Mouse (Mus musculus) heart, embryonic 11.5 days (tissue): Measurements from ENCODE around the gene Jph2. TPM values are rescaled to one million over a fixed set of nuclear protein-coding genes. Genes with fewer than 3 reads are reported as not detected.

ENCODE experiments used
- ATAC-seq: fragments of 200-750 bp; cut with Nextera tagmentation; replicated peaks from 2 replicates; pipeline ENCODE4 v1.8.0; 2017; ENCODE audit warnings: moderate library complexity; ENCODE audit not compliant: insufficient number of reproducible peaks, low FRiP score, low TSS enrichment
- H3K27ac ChIP-seq: fragments of 300-500 bp; sonication (generic); 2 replicates; pipeline ENCODE4 v1.5.1; 2014; ENCODE audit warnings: mild to moderate bottlenecking, low read depth, low read length
- H3K27me3 ChIP-seq: fragments of 300-500 bp; sonication (generic); 2 replicates; pipeline ENCODE4 v1.6.1; 2014; ENCODE audit warnings: mild to moderate bottlenecking, low read length, mixed read lengths; ENCODE audit not compliant: control insufficient read depth, insufficient read depth
- H3K36me3 ChIP-seq: fragments of 300-500 bp; sonication (generic); 2 replicates; pipeline ENCODE4 v1.6.1; 2014; ENCODE audit warnings: mild to moderate bottlenecking, low read length, moderate library complexity, mixed read lengths; ENCODE audit not compliant: control insufficient read depth, insufficient read depth
- H3K4me1 ChIP-seq: fragments of 300-500 bp; sonication (generic); 2 replicates; pipeline ENCODE4 v1.6.1; 2014; ENCODE audit warnings: low read length; ENCODE audit not compliant: control insufficient read depth, insufficient read depth
- H3K4me2 ChIP-seq: fragments of 300-500 bp; sonication (generic); 2 replicates; pipeline ENCODE4 v1.6.1; 2014; ENCODE audit warnings: mild to moderate bottlenecking, moderate library complexity
- H3K4me3 ChIP-seq: fragments of 300-500 bp; sonication (generic); 2 replicates; pipeline ENCODE4 v1.5.1; 2014; ENCODE audit warnings: low read depth, low read length
- H3K9ac ChIP-seq: fragments of 300-500 bp; sonication (generic); 2 replicates; pipeline ENCODE4 v1.6.1; 2014; ENCODE audit warnings: mild to moderate bottlenecking, low read depth, low read length, moderate library complexity
- H3K9me3 ChIP-seq: fragments of 300-500 bp; sonication (generic); replicated peaks from 2 replicates; pipeline ENCODE4 v1.6.1; 2016; ENCODE audit warnings: low read length; ENCODE audit not compliant: control insufficient read depth
- WGBS: fragments of 180-500 bp; shearing (Covaris S2); extraction: QIAGEN DNeasy Blood & Tissue Kit; methylation state at CpG from one replicate; pipeline ENCODE4 v1.1.7; 2014; ENCODE audit not compliant: insufficient replicate concordance; 5-methylcytosine and 5-hydroxymethylcytosine counted together
- polyA plus RNA-seq: library from polyadenylated mRNA; unstranded; fragments of >200 nt; fragmentation: Nextera tagmentation; extraction: Ambion mirVana; gene quantifications from 2 replicates; pipeline ENCODE4 v1.2.1, GENCODE M21; 2014

The Jph2 gene
- polyA plus RNA-seq, 1 experiment from 2014 or later = 19.5 TPM

DNA sequence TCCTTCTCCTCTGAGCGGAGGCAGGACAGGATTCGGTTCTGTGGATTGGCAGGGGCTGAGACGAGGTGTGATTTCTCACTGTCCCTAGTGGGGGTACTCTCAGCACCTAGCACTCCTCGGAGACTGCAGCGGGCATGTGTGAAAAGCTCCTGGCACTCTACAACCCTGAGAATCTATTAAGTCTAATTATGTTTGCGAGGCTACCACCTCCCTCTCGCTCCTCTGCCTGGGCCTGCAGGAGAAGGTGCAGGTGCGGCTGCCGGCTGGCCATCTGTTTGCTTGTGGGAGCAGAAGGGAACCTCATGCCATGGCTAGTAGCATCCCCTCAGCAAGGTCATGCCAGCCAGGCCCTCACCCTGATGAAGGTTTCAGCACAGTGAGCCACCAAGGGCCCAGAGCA is 94.8 kb downstream of the Jph2 start:
- H3K27ac ChIP-seq = no peak overlapping the region
- 0 out of 2 replicates have a peak, but pooled peaks cover 3% of the 10 kb centered on the region for H3K27me3 ChIP-seq
- no peaks in the 10 kb centered on the region for H3K4me1 ChIP-seq
- ATAC-seq = no peak
- no peak overlapping the region for H3K9ac ChIP-seq
- 37% methylated on average over 9 of the region's 9 CpGs for WGBS
- no peak overlapping the region for H3K4me3 ChIP-seq
- no peak overlapping the region for H3K4me2 ChIP-seq
- no peaks in the 10 kb centered on the region for H3K36me3 ChIP-seq
- H3K9me3 ChIP-seq = no peaks in the 10 kb centered on the region

DNA sequence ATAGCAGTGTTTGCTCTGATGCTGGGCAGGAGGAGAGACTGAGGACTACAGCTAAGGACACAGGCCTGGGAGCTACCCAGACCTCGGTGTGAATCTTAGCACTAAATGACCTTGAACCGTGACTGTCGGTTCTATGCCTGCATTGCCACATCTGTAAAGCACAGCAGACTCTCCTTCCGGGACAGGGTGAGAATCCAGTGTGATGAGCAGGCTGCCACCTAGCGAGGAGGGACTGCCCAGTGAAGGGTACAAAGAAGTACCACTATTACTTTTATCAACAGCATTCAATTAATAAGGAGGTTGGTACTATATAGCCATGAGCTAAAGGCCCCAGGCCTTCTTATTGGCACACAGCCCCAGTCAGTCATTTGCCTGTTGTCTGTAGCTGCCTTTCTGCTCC is 96.2 kb downstream of the Jph2 start:
- WGBS = 48% methylated on average over 5 of the region's 5 CpGs

DNA sequence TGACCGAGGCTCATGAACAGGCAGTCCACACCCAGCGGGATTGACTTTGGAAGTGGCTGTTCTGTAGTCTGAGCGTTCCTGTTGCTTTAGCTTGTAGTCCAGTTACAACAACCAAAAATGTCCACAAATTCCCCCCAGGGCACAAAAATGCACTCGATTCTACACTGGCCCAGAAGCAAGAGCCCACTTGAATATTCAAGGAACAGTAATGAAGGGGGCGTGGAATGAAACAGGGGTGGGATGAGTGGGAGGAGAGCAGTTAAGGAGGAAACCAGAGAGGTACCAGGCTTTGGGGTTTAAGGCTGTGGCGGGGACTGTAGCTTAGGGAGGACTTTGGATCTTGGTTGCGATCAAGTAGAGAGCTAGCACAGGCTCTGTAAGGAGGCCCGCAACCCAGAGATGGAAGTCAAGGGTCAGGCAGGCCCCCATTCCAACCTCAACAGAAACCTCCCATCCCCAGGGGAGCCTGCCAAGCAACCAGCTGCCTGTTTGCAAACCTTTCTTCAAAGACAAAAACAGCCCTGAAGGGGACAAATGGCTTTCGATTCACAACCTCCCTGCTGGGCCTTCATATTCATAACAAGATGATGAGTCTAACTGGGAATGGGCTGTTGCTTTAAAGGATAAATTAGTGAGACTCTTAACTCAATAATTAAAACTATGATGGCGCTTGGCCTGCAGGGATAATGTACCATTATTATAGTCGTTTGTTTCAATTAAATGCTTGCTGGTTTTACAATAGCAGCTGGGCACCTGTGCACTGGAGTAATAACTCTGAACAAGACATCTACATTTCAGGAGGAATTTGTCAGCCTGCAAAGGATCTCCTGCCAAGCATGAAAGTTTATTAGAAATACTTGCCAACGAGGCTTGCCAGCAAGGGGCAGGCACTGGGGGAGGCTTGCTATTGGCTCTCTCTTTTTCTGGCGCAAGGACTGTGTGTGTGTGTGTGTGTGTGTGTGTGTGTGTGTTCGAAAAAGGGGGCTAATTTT is 97.4 kb downstream of the Jph2 start:
- H3K4me2 ChIP-seq = no peak overlapping the region
- H3K27me3 ChIP-seq = 0 out of 2 replicates have a peak, but pooled peaks cover 3% of the 10 kb centered on the region
- no peak overlapping the region for H3K4me3 ChIP-seq
- no peaks in the 10 kb centered on the region for H3K36me3 ChIP-seq
- ATAC-seq = no peak
- H3K4me1 ChIP-seq = no peaks in the 10 kb centered on the region
- no peak overlapping the region for H3K9ac ChIP-seq
- H3K27ac ChIP-seq = no peak overlapping the region
- WGBS = 49% methylated on average over 14 of the region's 14 CpGs
- H3K9me3 ChIP-seq = no peaks in the 10 kb centered on the region

More for the DNA sequence above, 96.2 kb downstream of the Jph2 start:
- H3K27ac ChIP-seq = no peak overlapping the region
- no peak overlapping the region for H3K4me3 ChIP-seq
- H3K4me1 ChIP-seq = no peaks in the 10 kb centered on the region
- H3K9me3 ChIP-seq = no peaks in the 10 kb centered on the region
- H3K4me2 ChIP-seq = no peak overlapping the region
- ATAC-seq = no peak
- H3K36me3 ChIP-seq = no peaks in the 10 kb centered on the region
- 0 out of 2 replicates have a peak, but pooled peaks cover 3% of the 10 kb centered on the region for H3K27me3 ChIP-seq
- no peak overlapping the region for H3K9ac ChIP-seq

GRCm38 (mm10) chr2:163296999-163297630 is 100.7 kb downstream of the Jph2 start:
- Histone ChIP-seq H3K4me1 (no peaks in the 10 kb centered on the region), H3K9me3 (no peaks in the 10 kb centered on the region), H3K27ac (no peak overlapping the region), H3K27me3 (no peaks in the 10 kb centered on the region), H3K4me2 (no peak overlapping the region), H3K4me3 (no peak overlapping the region), H3K36me3 (no peaks in the 10 kb centered on the region), H3K9ac (no peak overlapping the region)
- ATAC-seq = no peak
- 60% methylated on average over 11 of the region's 11 CpGs for WGBS

- Histone ChIP-seq H3K9ac (0 out of 2 replicates have a peak overlapping the region, but pooled peaks have one; percentile 4), H3K4me3 (no peak overlapping the region), H3K27me3 (peaks cover 11% of the 10 kb centered on the region; the same call in 1 of the 2 replicates), H3K36me3 (no peaks in the 10 kb centered on the region), H3K9me3 (no peaks in the 10 kb centered on the region), H3K4me1 (peaks cover 3% of the 10 kb centered on the region), H3K27ac (no peak overlapping the region), H3K4me2 (peak overlapping the region; percentile 51)
- no peak for ATAC-seq
- 16% methylated on average over 21 of the region's 21 CpGs for WGBS
These were observed 108.9 kb downstream of the Jph2 start for GRCm38 (mm10) chr2:163288881-163289379.

Other genes starting within 250 kb of the Jph2 start
- gene Tox2, start 194.9 kb downstream of the Jph2 start, polyA plus RNA-seq = 1.8 and 1.9 TPM in 2 replicates
- 60.8 and 64.1 TPM in 2 replicates for gene Oser1, start 26.7 kb upstream of the Jph2 start, polyA plus RNA-seq
- 0.31 and 0.64 TPM in 2 replicates for gene Gdap1l1, start 40.5 kb upstream of the Jph2 start, polyA plus RNA-seq
- 11.6 and 14.6 TPM in 2 replicates for gene Fitm2, start 74.6 kb upstream of the Jph2 start, polyA plus RNA-seq
- 0.27 TPM in 1 of 2 replicates, not detected in the other for gene R3hdml, start 94.3 kb upstream of the Jph2 start, polyA plus RNA-seq
- 0.04 and 0.56 TPM in 2 replicates for gene Hnf4a, start 108.8 kb upstream of the Jph2 start, polyA plus RNA-seq
- gene Ttpal, start 204.3 kb upstream of the Jph2 start, polyA plus RNA-seq = 28.2 TPM in 2 replicates
- gene Serinc3, start 247.1 kb upstream of the Jph2 start, polyA plus RNA-seq = 77.5 and 79.0 TPM in 2 replicates